Mouse (Mus musculus): ENCODE results near the gene Olfr1348. TPM values are rescaled to one million over a fixed set of nuclear protein-coding genes. Genes with fewer than 3 reads are reported as not detected.
"Not testable (repeated sequence)": the region's sequence is repeated elsewhere in the genome, so short reads cannot be mapped to it uniquely, and the experiment has no call there.

Gene Olfr1348
- not detected for total RNA-seq (2021)
- long read RNA-seq = 0 reads

GRCm38 (mm10) chr7:6508648-6509047 is at the start of gene Olfr1348:
Olfr1348 (minus strand) TSS chr7:6508748.
- DNase-seq (ENCODE audit: low spot score in 2 of 2) = no peak

- peak; percentile 14 to 33 for DNase-seq (ENCODE audit: low spot score in 2 of 2)
Observed at GRCm38 (mm10) chr7:6526141-6526540, 17.6 kb upstream of the Olfr1348 start.

- no peak for DNase-seq (ENCODE audit: low spot score in 2 of 2)
Observed at GRCm38 (mm10) chr7:6525001-6525400, 16.5 kb upstream of the Olfr1348 start.

GRCm38 (mm10) chr7:6522850-6523249 is 14.3 kb upstream of the Olfr1348 start, which contains the start of gene Olfr1349:
Olfr1349 (minus strand) TSS chr7:6522950.
- DNase-seq (ENCODE audit: low spot score in 2 of 2) = no peak

- DNase-seq (ENCODE audit: low spot score in 2 of 2) = no peak
Observed at GRCm38 (mm10) chr7:6521666-6522065, 13.1 kb upstream of the Olfr1348 start.

- DNase-seq (ENCODE audit: low spot score in 2 of 2) = no peak
Observed at GRCm38 (mm10) chr7:6499655-6500054, 8.9 kb downstream of the Olfr1348 start, which contains the start of gene Olfr1347. Olfr1347 (minus strand) TSS chr7:6499755.

GRCm38 (mm10) chr7:6486841-6487240 is 21.7 kb downstream of the Olfr1348 start, which contains the start of gene Olfr5:
Olfr5 (minus strand) TSS chr7:6486941.
- DNase-seq (ENCODE audit: low spot score in 2 of 2) = no peak

- not testable (repeated sequence) for DNase-seq (ENCODE audit: low spot score in 2 of 2)
Observed at GRCm38 (mm10) chr7:6477633-6478032, 30.9 kb downstream of the Olfr1348 start.

GRCm38 (mm10) chr7:6466951-6467350 is 41.6 kb downstream of the Olfr1348 start, which contains the start of gene Olfr1346:
Olfr1346 (plus strand) TSS chr7:6467101.
- DNase-seq (ENCODE audit: low spot score in 2 of 2) = no peak

GRCm38 (mm10) chr7:6456399-6456798 is 52.1 kb downstream of the Olfr1348 start:
- no peak for DNase-seq (ENCODE audit: low spot score in 2 of 2)

- no peak for DNase-seq (ENCODE audit: low spot score in 2 of 2)
Observed at GRCm38 (mm10) chr7:6455868-6456267, 52.7 kb downstream of the Olfr1348 start, which contains the start of gene Olfr1336. Olfr1336 (plus strand) TSS chr7:6456168.

Other genes with a start within 250 kb of the Olfr1348 start
- 10 to 100 TPM; 14.5 to 17.2 TPM for gene Zfp667, start 222.2 kb downstream of the Olfr1348 start, total RNA-seq (2021)
- 10 to 100 TPM; 17.6 to 17.8 TPM for gene Zfp583, start 177.5 kb downstream of the Olfr1348 start, total RNA-seq (2021)
- gene Gm3854, start 165.0 kb downstream of the Olfr1348 start, total RNA-seq (2021) = 1 to 10 TPM; 5.6 to 6.8 TPM
- gene Zfp78, start 145.5 kb downstream of the Olfr1348 start, total RNA-seq (2021) = 1 to 10 TPM; 5.2 to 5.8 TPM
- 10 to 100 TPM in 1 of 2 experiments, 1 to 10 TPM in 1; 8.6 to 10.3 TPM for gene Zfp28, start 125.5 kb downstream of the Olfr1348 start, total RNA-seq (2021)
- gene Smim17, start 110.0 kb downstream of the Olfr1348 start, total RNA-seq (2021) = 10 to 100 TPM; 18.5 to 19.0 TPM
- gene Gm20715, start 98.5 kb downstream of the Olfr1348 start, total RNA-seq (2021) = under 1 TPM; 0.09 to 0.14 TPM
- gene Olfr1344, start 70.1 kb downstream of the Olfr1348 start, total RNA-seq (2021) = 1 to 10 TPM; 1.1 to 1.4 TPM
- under 1 TPM in 1 of 2 experiments, not detected in 1; 0.04 TPM for gene Olfr1336, start 52.6 kb downstream of the Olfr1348 start, total RNA-seq (2021)
- not detected for gene Olfr1346, start 41.6 kb downstream of the Olfr1348 start, total RNA-seq (2021)
- not detected for gene Olfr5, start 21.8 kb downstream of the Olfr1348 start, total RNA-seq (2021)
- gene Olfr1347, start 9.0 kb downstream of the Olfr1348 start, total RNA-seq (2021) = not detected
- gene Olfr1349, start 14.2 kb upstream of the Olfr1348 start, total RNA-seq (2021) = under 1 TPM in 1 of 2 experiments, not detected in 1; 0.22 TPM
- not detected for gene Olfr1350, start 56.1 kb upstream of the Olfr1348 start, total RNA-seq (2021)
- 10 to 100 TPM; 19.1 to 20.3 TPM for gene Zim1, start 187.7 kb upstream of the Olfr1348 start, total RNA-seq (2021)
- gene Peg3, start 221.7 kb upstream of the Olfr1348 start, total RNA-seq (2021) = 100 to 1,000 TPM; 158 to 168 TPM
- 10 to 100 TPM; 47.1 to 47.6 TPM for gene Usp29, start 221.8 kb upstream of the Olfr1348 start, total RNA-seq (2021)

Data from layer of hippocampus, postnatal 10 days (tissue).